Mouse (Mus musculus) kidney, adult 2 months (tissue): ENCODE data around the gene Pias4.

Experiments
- CTCF ChIP-seq: fragments of 200-500 bp; conservative IDR thresholded peaks from 2 replicates; pipeline ENCODE4 v1.5.1; 2011; ENCODE audit warnings: low read depth, mild to moderate bottlenecking, control low read depth, low read length, moderate library complexity, mixed read lengths; ENCODE audit not compliant: insufficient read depth, insufficient read length
- POLR2A ChIP-seq: fragments of 200-500 bp; IDR thresholded peaks from one replicate; pipeline ENCODE4 v1.6.1; 2011; ENCODE audit warnings: low read depth, low read length, control low read depth

DNA sequence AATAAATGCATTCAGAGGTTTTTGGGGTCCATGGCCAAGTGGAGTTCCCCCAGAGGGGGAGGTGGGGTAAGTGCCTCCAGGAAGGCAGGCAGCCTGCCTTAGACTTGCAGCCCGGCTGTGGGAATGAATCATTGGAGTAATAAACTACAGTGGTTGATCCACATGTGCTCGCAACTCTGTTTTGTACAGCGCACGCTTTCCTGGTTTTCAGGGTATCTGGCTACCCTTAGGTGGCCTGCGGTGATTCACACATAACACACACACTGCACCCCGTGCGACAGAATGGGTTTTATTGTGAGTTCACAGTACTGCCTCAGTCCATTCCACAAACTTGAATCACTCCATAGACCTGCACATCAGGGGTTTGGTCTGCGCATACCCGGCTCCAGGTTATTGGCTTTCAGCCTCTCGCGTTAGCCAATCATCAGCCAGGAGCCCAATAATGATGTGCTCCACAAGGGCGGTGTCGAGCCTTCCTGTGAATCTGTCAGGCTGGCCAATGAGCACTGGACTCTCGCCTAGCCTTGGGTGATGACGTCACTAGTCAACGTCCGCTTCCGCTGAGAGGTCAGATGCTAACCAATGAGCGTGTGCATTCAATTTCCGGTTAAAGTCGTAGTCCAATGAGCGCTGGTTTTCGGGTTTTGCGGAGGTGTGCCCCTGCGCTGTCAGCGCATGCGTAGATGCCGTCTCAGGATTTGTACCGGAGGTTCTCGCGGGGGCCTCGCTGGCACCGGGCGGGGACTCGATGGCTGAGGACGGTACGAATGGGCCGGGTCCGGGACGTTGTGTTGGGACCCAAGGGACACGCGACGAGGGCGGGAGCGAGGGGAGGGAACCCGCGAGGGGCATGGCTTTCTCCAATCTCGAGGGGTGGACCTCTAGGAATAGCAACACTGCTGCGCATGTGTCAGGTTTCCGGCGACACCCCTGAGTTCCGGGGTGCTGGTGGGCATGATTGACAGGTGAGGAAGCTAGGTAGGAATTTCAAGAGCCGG lies 14.9 kb upstream of the Pias4 start, which contains the start of gene Dapk3:
- no peak for TF ChIP-seq CTCF
- TF ChIP-seq POLR2A: peak; percentile 76
